Mouse (Mus musculus) left cerebral cortex, postnatal 4 days (tissue): ENCODE results near the gene Tead3. TPM values are rescaled to one million over a fixed set of nuclear protein-coding genes. Genes with fewer than 3 reads are reported as not detected.

Source experiments
- DNase-seq: peaks from one replicate; pipeline ENCODE4 v3.0.0-alpha.2; 2022
- intact Hi-C: fragments of 180-260 bp; cut with DNase I; formaldehyde crosslinking; loops from one replicate; pipeline ENCODE4 v1.15.1; 2025
- total RNA-seq, 2 experiments: library from RNA; stranded (reverse); gene quantifications; 2 replicates each; pipeline ENCODE4 v1.2.3; 2021

Tead3 gene
- total RNA-seq, 2 experiments from 2014 or later, result 5.8 to 6.3 TPM

DNA sequence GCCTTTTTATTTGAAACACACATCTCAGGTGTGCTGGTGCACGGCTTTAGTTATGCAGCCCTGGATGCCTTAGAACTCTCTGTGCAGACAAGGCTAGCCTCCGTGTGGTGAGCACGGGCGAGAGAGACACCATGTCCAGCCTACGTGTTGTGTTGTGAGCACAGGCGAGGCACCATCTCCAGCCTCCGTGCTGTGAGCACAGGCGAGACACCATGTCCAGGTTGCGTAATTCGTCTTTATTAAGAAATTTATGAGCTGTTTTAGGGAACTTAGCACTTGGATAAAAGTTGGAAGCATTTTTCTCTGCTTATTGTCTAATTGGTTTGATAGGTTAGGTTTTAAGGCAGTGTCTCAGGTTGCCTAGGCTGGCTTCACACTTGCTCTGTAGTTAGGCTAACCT is 67.4 kb downstream of the Tead3 start:
- intact Hi-C loops, result no loop called here
- DNase-seq, result no peak

- DNase-seq, result no peak
- intact Hi-C loops, result no loop called here
Observed at GRCm38 (mm10) chr17:28281866-28282441, 68.7 kb downstream of the Tead3 start.

Other genes starting within 250 kb of the Tead3 start
- gene Scube3, start 208.7 kb downstream of the Tead3 start, total RNA-seq, result 10 to 100 TPM; 15.0 to 15.9 TPM
- gene Zfp523, start 173.7 kb downstream of the Tead3 start, total RNA-seq, result 10 to 100 TPM; 85.8 to 90.7 TPM
- gene Def6, start 143.0 kb downstream of the Tead3 start, total RNA-seq, result 1 to 10 TPM; 7.2 to 9.1 TPM
- gene Ppard, start 118.1 kb downstream of the Tead3 start, total RNA-seq, result 10 to 100 TPM; 17.4 to 19.0 TPM
- gene Fance, start 37.3 kb downstream of the Tead3 start, total RNA-seq, result 10 to 100 TPM; 28.9 to 29.0 TPM
- gene Rpl10a, start 22.3 kb downstream of the Tead3 start, total RNA-seq, result 100 to 1,000 TPM; 646 to 664 TPM
- gene Tulp1, start 14.4 kb upstream of the Tead3 start, total RNA-seq, result under 1 TPM; 0.58 to 0.92 TPM
- 10 to 100 TPM; 39.0 to 40.9 TPM for gene Fkbp5, start 166.7 kb upstream of the Tead3 start, total RNA-seq
- not detected for gene Armc12, start 180.0 kb upstream of the Tead3 start, total RNA-seq
- not detected for gene Clpsl2, start 198.6 kb upstream of the Tead3 start, total RNA-seq
- gene Clps, start 209.9 kb upstream of the Tead3 start, total RNA-seq, result not detected
- 1 to 10 TPM; 7.4 to 8.1 TPM for gene Lhfpl5, start 224.8 kb upstream of the Tead3 start, total RNA-seq